Mouse (Mus musculus) E14TG2a.4 (cell line): ENCODE results near the gene Hnrnpa1.
A peak's percentile ranks its signal among the peaks of the same experiment; 100 is the strongest.

ENCODE experiments used
- H3K27me3 ChIP-seq: 2 replicates; pipeline ENCODE4 v1.6.1; 2014; ENCODE audit warnings: low read length, control low read depth; ENCODE audit not compliant: insufficient read depth
- H3K36me3 ChIP-seq: 2 replicates; pipeline ENCODE4 v1.6.1; 2014; ENCODE audit warnings: low read length, control low read depth; ENCODE audit not compliant: insufficient read depth
- H3K4me1 ChIP-seq: replicated peaks from 2 replicates; pipeline ENCODE4 v1.6.1; 2014; ENCODE audit warnings: low read depth, low read length, control low read depth
- H3K4me3 ChIP-seq: replicated peaks from 2 replicates; pipeline ENCODE4 v1.5.1; 2014; ENCODE audit warnings: mild to moderate bottlenecking, low read length
- H3K9me3 ChIP-seq: 2 replicates; pipeline ENCODE4 v1.6.1; 2014; ENCODE audit warnings: low read length, control low read depth
- CTCF ChIP-seq: conservative IDR thresholded peaks from 2 replicates; pipeline ENCODE4 v1.5.1; 2014; ENCODE audit warnings: low read length
- NANOG ChIP-seq: IDR thresholded peaks from 2 replicates; pipeline ENCODE4 v1.6.1; 2014; ENCODE audit warnings: borderline replicate concordance, low read length, mixed read lengths
- POU5F1 ChIP-seq: IDR thresholded peaks from 2 replicates; pipeline ENCODE4 v1.6.1; 2014; ENCODE audit warnings: low read length, borderline replicate concordance

The Hnrnpa1 gene

DNA sequence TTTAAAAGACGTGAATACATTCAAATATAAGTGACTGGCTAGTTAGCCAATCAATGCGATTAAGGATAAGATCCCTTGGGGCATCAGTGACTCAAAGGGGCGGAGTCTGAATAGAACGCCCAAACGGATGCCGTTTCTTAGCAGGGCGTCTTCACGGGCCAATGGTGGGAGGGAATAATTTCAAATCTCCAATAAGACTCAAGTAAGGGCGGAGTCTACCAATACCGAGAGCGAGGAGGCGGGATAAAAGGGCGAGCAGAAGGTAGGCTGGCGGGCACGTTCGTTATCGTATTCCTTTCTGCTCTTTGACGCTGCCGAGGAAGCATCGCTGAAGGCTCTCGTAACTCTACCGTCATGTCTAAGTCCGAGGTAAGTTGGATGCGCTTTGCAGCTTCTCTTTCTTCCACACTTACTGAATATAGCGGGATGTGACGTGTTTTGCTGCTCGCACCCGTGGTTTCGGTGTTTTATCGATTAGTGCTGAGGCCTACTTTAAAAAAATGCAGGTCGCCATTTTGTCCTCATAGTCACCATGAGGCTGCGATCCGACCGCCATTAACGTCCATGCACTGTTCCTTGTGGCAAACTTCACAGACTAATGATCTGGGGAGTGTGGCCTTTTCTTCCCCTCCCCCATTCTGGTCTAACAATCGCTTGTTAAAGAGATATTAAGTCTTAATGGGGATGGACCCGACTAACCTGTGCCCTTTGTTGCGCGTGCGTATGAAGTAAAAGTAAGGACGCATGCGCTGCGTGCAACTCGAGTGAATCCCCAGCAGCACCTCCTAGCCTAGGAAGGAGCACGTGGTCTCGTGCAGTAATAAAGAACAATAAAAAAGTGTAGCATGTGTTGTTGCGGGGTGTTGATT lies at the start of gene Hnrnpa1:
Hnrnpa1 (plus strand) TSS at position 273 of the 869 bp plus-strand sequence.
- Histone ChIP-seq H3K36me3 (peaks cover 57% of the 10 kb centered on the region), H3K9me3 (no peaks in the 10 kb centered on the region)

DNA sequence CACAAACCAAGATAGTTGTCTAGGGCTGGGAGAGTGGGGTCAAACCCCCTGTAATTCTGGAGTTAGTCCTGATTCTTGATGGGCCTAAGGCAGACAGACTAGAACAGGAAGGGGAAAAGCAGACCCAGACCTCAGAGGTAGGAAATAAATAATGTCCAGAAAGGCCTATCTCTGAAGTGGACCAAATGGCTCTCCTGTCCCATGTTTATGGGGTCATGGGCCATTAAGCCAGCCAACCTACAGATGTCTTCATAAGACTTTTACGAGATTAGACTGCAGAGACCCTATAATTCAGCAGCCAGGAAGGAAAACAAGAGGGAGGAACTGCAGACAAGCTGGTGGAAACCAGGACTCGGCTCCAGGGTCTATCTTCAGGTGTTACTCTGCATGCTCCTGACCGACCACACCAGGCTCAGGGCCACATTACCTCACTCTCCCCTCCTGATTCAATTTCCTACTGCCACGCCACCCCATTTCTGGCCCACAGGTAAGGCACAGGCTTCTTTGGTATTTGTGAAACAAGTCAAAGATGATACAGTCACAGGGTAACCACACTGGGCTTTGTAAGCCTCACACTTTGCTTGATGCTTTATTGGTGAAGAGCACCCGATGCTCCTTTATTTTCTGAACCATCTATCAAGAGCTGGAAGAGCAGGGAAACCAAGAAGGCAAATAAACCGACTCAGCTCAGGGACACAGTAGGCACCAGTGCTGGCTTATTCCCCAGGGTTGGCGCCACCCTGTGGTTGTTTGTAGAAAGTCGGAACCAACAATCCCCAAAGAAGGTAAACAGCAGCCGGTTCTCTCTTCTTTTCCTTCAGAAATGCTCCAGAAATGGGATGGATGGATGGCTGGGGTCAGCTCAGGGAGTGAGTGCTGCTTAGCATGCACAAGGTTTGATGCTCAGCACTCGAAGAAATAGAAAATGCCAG lies 49.4 kb upstream of the Hnrnpa1 start:
- peaks cover 80% of the 10 kb centered on the region for H3K36me3 ChIP-seq
- H3K4me3 ChIP-seq, result no peak overlapping the region
- no peaks in the 10 kb centered on the region for H3K27me3 ChIP-seq
- no peaks in the 10 kb centered on the region for H3K9me3 ChIP-seq
- peaks cover 63% of the 10 kb centered on the region for H3K4me1 ChIP-seq
- no peak for TF ChIP-seq NANOG
- peak; percentile 73 for TF ChIP-seq CTCF
- no peak for TF ChIP-seq POU5F1

More for the DNA sequence above, at the start of gene Hnrnpa1:
- Histone ChIP-seq H3K4me3 (peak within 1 kb of the TSS; percentile 92), H3K27me3 (no peaks in the 10 kb centered on the region), H3K4me1 (peaks cover 56% of the 10 kb centered on the region)
- TF ChIP-seq NANOG, result no peak
- TF ChIP-seq CTCF, result no peak
- TF ChIP-seq POU5F1, result no peak

- TF ChIP-seq CTCF (no peak), NANOG (no peak), POU5F1 (no peak)
- H3K36me3 ChIP-seq, result peaks cover 99% of the 10 kb centered on the region
Measured at GRCm38 (mm10) chr15:103193606-103194005, 46.6 kb upstream of the Hnrnpa1 start.

GRCm38 (mm10) chr15:103196835-103197234 lies 43.4 kb upstream of the Hnrnpa1 start:
- Histone ChIP-seq H3K36me3 (peaks cover 99% of the 10 kb centered on the region), H3K4me1 (peaks cover 26% of the 10 kb centered on the region), H3K4me3 (no peak overlapping the region), H3K27me3 (no peaks in the 10 kb centered on the region), H3K9me3 (no peaks in the 10 kb centered on the region)
- no peak for TF ChIP-seq POU5F1
- TF ChIP-seq NANOG, result no peak
- TF ChIP-seq CTCF, result no peak

More at GRCm38 (mm10) chr15:103193606-103194005, 46.6 kb upstream of the Hnrnpa1 start:
- Histone ChIP-seq H3K27me3 (no peaks in the 10 kb centered on the region), H3K4me1 (peaks cover 52% of the 10 kb centered on the region), H3K9me3 (no peaks in the 10 kb centered on the region), H3K4me3 (no peak overlapping the region)

GRCm38 (mm10) chr15:103197785-103198184 lies 42.4 kb upstream of the Hnrnpa1 start:
- peaks cover 99% of the 10 kb centered on the region for H3K36me3 ChIP-seq
- H3K27me3 ChIP-seq, result no peaks in the 10 kb centered on the region
- no peaks in the 10 kb centered on the region for H3K9me3 ChIP-seq
- TF ChIP-seq CTCF (no peak), POU5F1 (no peak), NANOG (no peak)
- peaks cover 26% of the 10 kb centered on the region for H3K4me1 ChIP-seq
- H3K4me3 ChIP-seq, result no peak overlapping the region

DNA sequence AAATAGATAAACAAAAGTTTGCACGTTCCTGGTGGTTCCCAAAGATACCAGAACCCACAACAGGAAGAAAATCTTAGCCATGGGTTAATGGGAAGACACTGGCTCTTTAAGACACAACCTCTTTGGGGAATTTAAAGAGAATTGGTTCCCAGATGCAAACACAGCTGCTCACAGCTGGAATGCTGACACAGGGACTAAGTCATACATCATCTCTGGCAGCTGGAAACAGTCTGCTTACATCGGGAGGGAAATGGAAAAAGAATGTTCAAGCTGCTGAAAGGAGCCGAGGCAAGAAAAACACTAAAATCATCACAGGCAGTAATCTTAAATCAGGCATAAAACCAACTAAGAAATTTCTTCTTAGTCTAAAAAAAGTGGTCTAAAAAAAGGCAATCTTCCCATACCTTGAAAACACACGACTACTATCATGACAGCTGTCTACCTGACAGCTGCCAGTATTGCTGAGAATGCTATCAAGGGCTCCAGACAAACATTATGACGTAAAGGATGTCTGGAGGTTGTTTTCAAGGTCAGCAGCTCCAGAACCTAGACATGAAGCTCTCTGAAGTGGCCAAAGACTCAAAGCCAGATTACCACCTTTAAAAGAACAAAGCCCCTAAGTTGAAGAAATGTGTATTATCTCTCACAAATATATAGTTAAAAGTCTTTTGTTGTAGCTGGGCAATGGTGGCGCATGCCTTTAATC lies 38.0 kb upstream of the Hnrnpa1 start:
- Histone ChIP-seq H3K4me3 (no peak overlapping the region), H3K4me1 (peaks cover 48% of the 10 kb centered on the region), H3K36me3 (peaks cover 99% of the 10 kb centered on the region), H3K27me3 (no peaks in the 10 kb centered on the region), H3K9me3 (no peaks in the 10 kb centered on the region)
- no peak for TF ChIP-seq NANOG
- no peak for TF ChIP-seq POU5F1
- TF ChIP-seq CTCF, result no peak

GRCm38 (mm10) chr15:103205156-103205555 lies 35.1 kb upstream of the Hnrnpa1 start:
- H3K4me3 ChIP-seq, result no peak overlapping the region
- H3K36me3 ChIP-seq, result peaks cover 99% of the 10 kb centered on the region
- peaks cover 72% of the 10 kb centered on the region for H3K4me1 ChIP-seq
- TF ChIP-seq CTCF (0 out of 2 replicates have a peak, but pooled peaks have one; percentile 5), NANOG (no peak)
- H3K9me3 ChIP-seq, result no peaks in the 10 kb centered on the region
- H3K27me3 ChIP-seq, result no peaks in the 10 kb centered on the region
